Mouse (Mus musculus): ENCODE measurements around the gene Rps4x. TPM values are rescaled to one million over a fixed set of nuclear protein-coding genes. Genes with fewer than 3 reads are reported as not detected.
"Not testable (repeated sequence)": the region's sequence is repeated elsewhere in the genome, so short reads cannot be mapped to it uniquely, and the experiment has no call there.

The Rps4x gene
- 592 and 632 TPM in 2 replicates for polyA plus RNA-seq (2014; fragmentation: Nextera tagmentation; extraction: Ambion mirVana)

DNA sequence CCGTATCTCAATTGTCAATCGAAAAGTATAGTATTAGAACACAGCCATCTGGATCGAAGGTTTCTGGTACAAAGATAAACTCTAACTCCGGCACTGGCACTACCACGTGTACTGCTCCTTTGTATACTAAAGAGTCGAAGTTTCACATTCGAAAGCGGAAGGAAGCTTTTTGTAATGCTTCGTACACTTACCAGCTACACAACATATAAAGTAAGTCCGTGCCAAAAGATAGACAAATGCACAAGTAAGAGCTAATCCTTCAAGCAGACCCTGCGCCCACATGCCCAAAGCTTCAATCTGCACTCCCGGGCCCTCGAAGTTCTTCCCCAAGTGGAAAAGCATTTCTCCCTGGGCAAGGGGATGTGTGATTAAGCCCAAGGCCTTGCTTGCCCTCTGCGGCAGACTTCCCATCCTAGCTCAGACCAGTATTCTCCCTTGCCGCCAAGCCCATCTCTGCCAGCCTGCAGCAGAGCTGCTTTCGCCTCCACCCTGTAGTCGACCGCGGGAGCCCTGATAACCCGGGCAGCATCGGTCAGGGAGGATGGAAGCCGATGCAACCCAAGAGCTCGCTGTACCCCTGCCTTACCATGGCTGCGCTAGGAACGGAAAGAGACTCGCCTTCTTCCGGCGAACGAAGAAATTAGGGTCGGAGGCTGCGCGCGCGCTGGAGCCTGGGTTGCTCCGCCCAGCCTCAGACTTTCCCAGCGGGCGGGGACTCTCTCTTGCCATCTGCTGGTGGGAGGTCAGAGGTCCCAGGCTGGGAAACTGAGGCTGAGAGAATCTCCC lies at the start of gene Rps4x:
Gene Rps4x, minus strand, starts transcription at position 683 of the 786 bp plus-strand sequence.
- DNase-seq (ENCODE audit: low spot score) (peak; percentile 84), ATAC-seq (ENCODE audit: insufficient read depth, low FRiP score, low TSS enrichment) (peak; percentile 83)
- Histone ChIP-seq H3K4me1 (ENCODE audit: control insufficient read depth, insufficient read depth, low read length) (no peaks in the 10 kb centered on the region), H3K4me2 (ENCODE audit: low read depth) (peak within 1 kb of the TSS; percentile 61), H3K36me3 (ENCODE audit: control insufficient read depth, insufficient read depth, low read length) (no peaks in the 10 kb centered on the region), H3K27me3 (ENCODE audit: control insufficient read depth, insufficient read depth, low read length) (no peaks in the 10 kb centered on the region), H3K9me3 (ENCODE audit: control insufficient read depth, low read length) (no peaks in the 10 kb centered on the region), H3K9ac (ENCODE audit: low read length) (peak within 1 kb of the TSS; percentile 79), H3K27ac (ENCODE audit: low read depth, low read length) (peak within 1 kb of the TSS; percentile 67; the same call in 1 of the 2 replicates), H3K4me3 (ENCODE audit: low read depth, low read length) (peak within 1 kb of the TSS; percentile 57)
- WGBS, result 20% methylated on average over 36 of the region's 37 CpGs

DNA sequence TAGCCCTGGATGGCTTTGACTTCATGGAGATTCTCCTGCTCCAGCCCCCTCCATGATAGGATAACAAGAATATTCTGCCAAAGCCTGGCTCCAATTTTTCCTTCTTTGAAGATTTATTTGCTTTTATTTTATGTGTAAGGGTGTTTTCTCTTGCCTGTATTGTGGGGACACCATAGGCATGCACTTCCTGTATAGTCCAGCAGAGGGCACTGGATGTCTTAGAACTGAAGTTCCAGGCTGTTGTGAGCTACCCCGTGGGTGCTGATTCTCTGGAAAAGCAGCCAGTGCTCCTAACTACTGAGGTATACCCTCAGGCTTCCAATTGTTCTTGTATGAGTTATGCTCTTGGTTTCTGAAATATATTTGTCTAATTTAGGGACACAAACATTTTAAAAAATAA lies 29.9 kb upstream of the Rps4x start:
- WGBS, result 19% methylated on average over 1 of the region's 1 CpGs
- Histone ChIP-seq H3K36me3 (ENCODE audit: control insufficient read depth, insufficient read depth, low read length) (no peaks in the 10 kb centered on the region), H3K9me3 (ENCODE audit: control insufficient read depth, low read length) (no peaks in the 10 kb centered on the region), H3K9ac (ENCODE audit: low read length) (no peak overlapping the region), H3K4me1 (ENCODE audit: control insufficient read depth, insufficient read depth, low read length) (no peaks in the 10 kb centered on the region), H3K4me2 (ENCODE audit: low read depth) (no peak overlapping the region), H3K27me3 (ENCODE audit: control insufficient read depth, insufficient read depth, low read length) (no peaks in the 10 kb centered on the region), H3K4me3 (ENCODE audit: low read depth, low read length) (no peak overlapping the region), H3K27ac (ENCODE audit: low read depth, low read length) (no peak overlapping the region)
- ATAC-seq (ENCODE audit: insufficient read depth, low FRiP score, low TSS enrichment), result no peak
- peak; percentile 23 for DNase-seq (ENCODE audit: low spot score)

GRCm38 (mm10) chrX:102215356-102215755 lies 26.2 kb upstream of the Rps4x start:
- not testable (repeated sequence) for H3K4me3 ChIP-seq (ENCODE audit: low read depth, low read length); H3K36me3 ChIP-seq (ENCODE audit: control insufficient read depth, insufficient read depth, low read length); H3K27me3 ChIP-seq (ENCODE audit: control insufficient read depth, insufficient read depth, low read length); H3K4me1 ChIP-seq (ENCODE audit: control insufficient read depth, insufficient read depth, low read length); H3K4me2 ChIP-seq (ENCODE audit: low read depth); H3K27ac ChIP-seq (ENCODE audit: low read depth, low read length); H3K9me3 ChIP-seq (ENCODE audit: control insufficient read depth, low read length); H3K9ac ChIP-seq (ENCODE audit: low read length); ATAC-seq (ENCODE audit: insufficient read depth, low FRiP score, low TSS enrichment)
- DNase-seq (ENCODE audit: low spot score), result peak; percentile 49
- WGBS, result 38% methylated on average over 9 of the region's 9 CpGs

GRCm38 (mm10) chrX:102190840-102191239 lies 1.6 kb upstream of the Rps4x start:
- Histone ChIP-seq H3K4me3 (ENCODE audit: low read depth, low read length) (no peak overlapping the region), H3K27ac (ENCODE audit: low read depth, low read length) (no peak overlapping the region), H3K27me3 (ENCODE audit: control insufficient read depth, insufficient read depth, low read length) (no peaks in the 10 kb centered on the region), H3K36me3 (ENCODE audit: control insufficient read depth, insufficient read depth, low read length) (no peaks in the 10 kb centered on the region), H3K9ac (ENCODE audit: low read length) (no peak overlapping the region), H3K4me2 (ENCODE audit: low read depth) (no peak overlapping the region), H3K4me1 (ENCODE audit: control insufficient read depth, insufficient read depth, low read length) (no peaks in the 10 kb centered on the region), H3K9me3 (ENCODE audit: control insufficient read depth, low read length) (no peaks in the 10 kb centered on the region)
- no peak for DNase-seq (ENCODE audit: low spot score)
- WGBS, result 42% methylated on average over 1 of the region's 1 CpGs
- no peak for ATAC-seq (ENCODE audit: insufficient read depth, low FRiP score, low TSS enrichment)

- no peaks in the 10 kb centered on the region for H3K36me3 ChIP-seq (ENCODE audit: control insufficient read depth, insufficient read depth, low read length)
- DNase-seq (ENCODE audit: low spot score) (no peak), ATAC-seq (ENCODE audit: insufficient read depth, low FRiP score, low TSS enrichment) (no peak)
- 48% methylated on average over 5 of the region's 5 CpGs for WGBS
- H3K4me2 ChIP-seq (ENCODE audit: low read depth), result no peak overlapping the region
- no peaks in the 10 kb centered on the region for H3K4me1 ChIP-seq (ENCODE audit: control insufficient read depth, insufficient read depth, low read length)
- no peak overlapping the region for H3K4me3 ChIP-seq (ENCODE audit: low read depth, low read length)
- H3K9ac ChIP-seq (ENCODE audit: low read length), result no peak overlapping the region
- H3K9me3 ChIP-seq (ENCODE audit: control insufficient read depth, low read length), result no peaks in the 10 kb centered on the region
- H3K27me3 ChIP-seq (ENCODE audit: control insufficient read depth, insufficient read depth, low read length), result no peaks in the 10 kb centered on the region
- no peak overlapping the region for H3K27ac ChIP-seq (ENCODE audit: low read depth, low read length)
Measured at GRCm38 (mm10) chrX:102189581-102189980, 387 bp upstream of the Rps4x start.

DNA sequence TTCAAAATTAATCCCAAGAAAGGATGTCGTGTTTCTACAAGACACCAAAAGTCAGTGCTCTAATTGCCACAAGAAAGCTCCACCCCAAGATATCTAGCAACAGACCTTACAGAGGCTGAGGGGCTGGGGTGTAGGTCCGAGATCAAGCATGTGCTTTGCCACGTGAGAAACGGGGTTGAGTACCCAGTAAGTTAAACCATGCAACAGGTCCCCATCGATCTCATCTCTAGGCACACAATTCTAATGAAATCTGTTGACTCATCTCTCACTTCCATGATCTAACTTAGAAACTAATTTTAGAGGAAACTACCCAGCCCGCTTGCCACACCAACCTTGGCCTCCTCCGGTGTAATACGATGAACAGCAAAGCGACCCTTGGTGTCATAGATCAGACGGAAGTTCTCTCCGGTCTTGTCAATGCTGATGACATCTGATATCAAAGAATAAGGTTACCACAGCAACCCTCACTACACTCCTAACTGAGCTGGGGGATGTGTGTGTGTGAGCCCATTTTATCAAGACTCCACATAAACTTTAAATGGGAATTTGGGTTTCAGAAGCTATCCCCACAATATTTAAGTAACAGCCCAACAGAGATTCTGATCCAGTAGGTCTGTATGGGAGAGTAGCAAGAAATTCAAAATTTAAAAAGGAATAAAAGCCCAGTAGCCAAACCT lies 2.0 kb downstream of the Rps4x start:
- H3K4me2 ChIP-seq (ENCODE audit: low read depth), result peak overlapping the region; percentile 61
- 0 out of 2 replicates have a peak overlapping the region, but pooled peaks have one; percentile 5 for H3K9ac ChIP-seq (ENCODE audit: low read length)
- ATAC-seq (ENCODE audit: insufficient read depth, low FRiP score, low TSS enrichment) (no peak), DNase-seq (ENCODE audit: low spot score) (no peak)
- peak overlapping the region; percentile 57 for H3K4me3 ChIP-seq (ENCODE audit: low read depth, low read length)
- WGBS, result 47% methylated on average over 11 of the region's 11 CpGs
- peaks cover 2% of the 10 kb centered on the region; the same call in 1 of the 2 replicates for H3K36me3 ChIP-seq (ENCODE audit: control insufficient read depth, insufficient read depth, low read length)
- no peaks in the 10 kb centered on the region for H3K9me3 ChIP-seq (ENCODE audit: control insufficient read depth, low read length)
- H3K27ac ChIP-seq (ENCODE audit: low read depth, low read length), result no peak overlapping the region
- no peaks in the 10 kb centered on the region for H3K27me3 ChIP-seq (ENCODE audit: control insufficient read depth, insufficient read depth, low read length)
- H3K4me1 ChIP-seq (ENCODE audit: control insufficient read depth, insufficient read depth, low read length), result no peaks in the 10 kb centered on the region

DNA sequence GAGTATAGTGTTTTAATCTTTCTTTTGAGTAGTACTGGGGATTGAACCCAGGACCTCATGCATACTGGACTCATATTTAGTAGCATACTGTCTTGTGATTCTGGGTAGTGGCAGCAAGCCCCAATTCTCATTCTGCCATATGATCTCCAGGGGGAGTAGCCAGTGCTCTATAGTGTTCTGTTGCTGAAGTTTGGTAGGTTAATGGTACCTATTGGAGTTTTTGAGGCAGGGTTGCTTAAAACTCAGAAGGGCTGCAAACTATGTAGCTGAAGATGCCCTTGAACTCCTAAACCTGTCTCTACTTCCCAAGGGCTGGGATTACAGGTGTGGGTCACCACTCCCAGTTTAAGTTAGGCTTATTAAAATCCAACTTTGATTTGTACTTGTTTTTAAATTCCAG lies 6.6 kb downstream of the Rps4x start:
- DNase-seq (ENCODE audit: low spot score) (no peak), ATAC-seq (ENCODE audit: insufficient read depth, low FRiP score, low TSS enrichment) (no peak)
- Histone ChIP-seq H3K27me3 (ENCODE audit: control insufficient read depth, insufficient read depth, low read length) (no peaks in the 10 kb centered on the region), H3K4me1 (ENCODE audit: control insufficient read depth, insufficient read depth, low read length) (no peaks in the 10 kb centered on the region), H3K9me3 (ENCODE audit: control insufficient read depth, low read length) (no peaks in the 10 kb centered on the region), H3K4me3 (ENCODE audit: low read depth, low read length) (no peak overlapping the region), H3K36me3 (ENCODE audit: control insufficient read depth, insufficient read depth, low read length) (peaks cover 2% of the 10 kb centered on the region; the same call in 1 of the 2 replicates), H3K4me2 (ENCODE audit: low read depth) (no peak overlapping the region), H3K9ac (ENCODE audit: low read length) (no peak overlapping the region), H3K27ac (ENCODE audit: low read depth, low read length) (no peak overlapping the region)

- H3K36me3 ChIP-seq (ENCODE audit: control insufficient read depth, insufficient read depth, low read length), result no peaks in the 10 kb centered on the region
- no peak overlapping the region for H3K9ac ChIP-seq (ENCODE audit: low read length)
- 83% methylated on average over 5 of the region's 5 CpGs for WGBS
- ATAC-seq (ENCODE audit: insufficient read depth, low FRiP score, low TSS enrichment), result no peak
- DNase-seq (ENCODE audit: low spot score), result no peak
- H3K27me3 ChIP-seq (ENCODE audit: control insufficient read depth, insufficient read depth, low read length), result no peaks in the 10 kb centered on the region
- H3K4me1 ChIP-seq (ENCODE audit: control insufficient read depth, insufficient read depth, low read length), result no peaks in the 10 kb centered on the region
- H3K4me3 ChIP-seq (ENCODE audit: low read depth, low read length), result no peak overlapping the region
- H3K27ac ChIP-seq (ENCODE audit: low read depth, low read length), result no peak overlapping the region
- no peaks in the 10 kb centered on the region for H3K9me3 ChIP-seq (ENCODE audit: control insufficient read depth, low read length)
- no peak overlapping the region for H3K4me2 ChIP-seq (ENCODE audit: low read depth)
Measured at GRCm38 (mm10) chrX:102175538-102176287, 13.5 kb downstream of the Rps4x start.
